Mouse (Mus musculus) monocyte, adult 5-6 weeks (primary cell): ENCODE results near the gene Il25. TPM values are rescaled to one million over a fixed set of nuclear protein-coding genes. Genes with fewer than 3 reads are reported as not detected.
"Not testable (repeated sequence)": the region's sequence is repeated elsewhere in the genome, so short reads cannot be mapped to it uniquely, and the experiment has no call there.

Experiments used
- ATAC-seq: fragments of 153-309, 156-312 bp; replicated peaks from 2 replicates; pipeline ENCODE4 v1.8.0; 2017; ENCODE audit warnings: mild to moderate bottlenecking; ENCODE audit not compliant: low TSS enrichment, insufficient number of reproducible peaks, severe bottlenecking, poor library complexity, low FRiP score
- total RNA-seq: library from RNA; stranded (forward); fragments of 200-1000, 200-491, 200-594 nt; gene quantifications from 3 replicates; pipeline ENCODE4 v1.2.3, GENCODE M21; 2017

Gene Il25
- total RNA-seq, 1 experiment from 2014 or later: not detected

DNA sequence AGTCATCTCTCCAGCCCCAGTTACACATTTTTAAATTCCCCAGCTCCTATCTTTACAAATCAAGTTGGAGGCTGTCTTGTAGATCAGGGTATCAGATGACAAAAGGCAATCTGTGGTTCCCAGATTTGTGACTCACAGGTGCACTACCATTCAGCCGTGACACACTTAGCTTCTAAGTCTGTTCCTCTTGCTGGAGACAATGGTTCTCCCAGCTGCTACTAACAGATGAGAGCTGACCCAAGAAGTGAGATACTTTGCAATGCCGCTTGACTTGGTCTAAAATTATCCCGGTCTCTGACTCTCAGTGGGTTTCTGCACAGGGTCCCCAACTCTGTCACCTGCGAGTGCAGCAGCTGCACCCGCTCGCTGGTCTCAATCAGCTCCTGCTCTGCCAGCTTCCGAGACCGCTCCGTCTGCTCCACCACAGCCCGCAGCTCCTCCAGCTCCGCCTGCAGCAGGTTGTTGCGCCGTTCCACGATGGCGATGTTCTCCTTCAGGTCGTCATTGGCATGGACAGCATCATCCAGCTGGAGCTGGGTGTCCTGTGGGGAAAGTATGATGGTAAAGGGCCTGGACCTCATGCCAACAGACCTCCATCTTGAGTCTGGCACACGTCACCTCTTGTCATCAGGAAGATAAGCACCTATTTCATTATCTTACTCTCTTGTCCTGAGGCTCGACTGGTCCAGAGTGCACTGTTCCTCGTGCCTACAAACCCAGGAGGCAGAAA is 13.6 kb downstream of the Il25 start:
- ATAC-seq: no peak

- not testable (repeated sequence) for ATAC-seq
Observed at GRCm38 (mm10) chr14:54947008-54947407, 14.5 kb downstream of the Il25 start.

DNA sequence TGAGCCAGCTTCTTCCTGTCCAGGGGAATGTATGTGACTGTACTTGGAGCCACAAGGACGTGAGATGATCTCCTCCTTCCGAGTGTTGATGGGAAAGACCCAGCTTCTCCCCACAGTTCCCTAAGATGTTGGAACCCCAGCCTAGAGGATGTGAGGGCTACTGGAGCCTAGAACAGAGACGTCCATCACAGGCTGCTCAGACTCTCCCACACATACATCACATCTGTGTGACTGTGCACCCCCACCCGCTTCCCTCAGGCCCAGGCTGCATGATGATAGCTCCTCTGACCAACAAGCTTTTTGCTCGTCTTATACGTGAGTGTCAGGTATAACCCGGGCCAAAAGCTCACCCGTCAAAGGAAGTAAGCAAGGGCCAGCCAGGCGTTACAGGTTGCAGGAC is 16.3 kb downstream of the Il25 start:
- ATAC-seq: no peak

DNA sequence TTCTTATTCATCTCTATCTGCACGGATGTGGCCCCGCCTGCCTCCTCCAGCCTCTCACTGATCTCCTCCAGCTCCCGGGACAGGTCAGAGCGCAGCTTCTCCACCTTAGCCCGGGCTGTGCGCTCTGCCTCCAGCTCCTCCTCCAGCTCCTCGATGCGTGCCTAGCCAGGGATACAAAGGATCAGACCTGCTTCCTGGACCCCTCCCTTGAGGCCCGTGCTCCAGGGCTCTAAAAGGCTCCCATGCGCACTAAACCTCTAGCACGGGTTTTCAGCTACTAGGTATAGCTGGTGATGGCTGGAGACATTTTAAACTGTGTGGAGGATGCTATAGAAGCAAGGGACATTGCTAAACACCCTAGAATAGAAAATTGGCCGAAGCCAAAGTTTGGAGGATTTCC is 18.0 kb downstream of the Il25 start:
- no peak for ATAC-seq

DNA sequence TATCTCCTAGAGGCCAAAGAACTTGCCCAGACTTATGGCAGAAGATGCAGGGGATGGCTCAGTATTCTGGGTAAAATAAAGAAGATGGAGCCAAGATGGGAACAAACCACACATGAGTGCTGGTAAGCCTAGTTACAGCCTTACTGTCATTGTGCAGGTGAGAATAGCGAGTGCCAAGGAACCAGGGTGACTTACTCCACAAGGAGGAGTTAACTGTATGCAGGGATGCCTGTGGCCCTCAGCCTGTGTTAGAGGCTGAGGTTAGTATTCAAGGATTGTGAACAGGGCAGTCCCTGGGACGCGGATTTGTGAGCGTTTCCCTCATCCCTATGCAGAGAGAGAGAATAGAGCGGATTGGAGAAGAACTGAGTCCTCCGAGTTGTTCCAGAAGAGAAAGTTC is 19.1 kb downstream of the Il25 start:
- ATAC-seq: no peak

- no peak for ATAC-seq
Observed at GRCm38 (mm10) chr14:54953664-54954206, 21.2 kb downstream of the Il25 start.

- ATAC-seq: no peak
Observed at GRCm38 (mm10) chr14:54954474-54954873, 22.0 kb downstream of the Il25 start.

DNA sequence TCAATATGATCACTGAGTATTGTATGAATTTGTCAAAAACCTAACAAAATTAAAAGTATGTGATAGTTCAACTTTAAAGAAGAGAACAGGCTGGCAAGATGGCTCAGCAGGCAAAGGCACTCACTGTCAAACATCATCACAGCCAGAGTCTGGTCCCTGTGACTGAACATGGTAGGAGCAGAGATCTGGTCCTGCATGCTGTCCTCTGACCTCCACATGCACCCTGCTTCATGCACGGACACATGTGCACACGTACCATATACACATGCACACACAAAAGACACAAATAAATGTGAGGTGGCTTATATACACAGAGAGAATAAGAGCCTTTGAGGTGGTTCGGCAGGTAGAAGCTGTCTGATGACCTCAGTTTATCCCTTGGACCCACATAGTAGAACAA is 23.0 kb downstream of the Il25 start:
- no peak for ATAC-seq

- ATAC-seq: no peak
Observed at GRCm38 (mm10) chr14:54956533-54956932, 24.0 kb downstream of the Il25 start.

DNA sequence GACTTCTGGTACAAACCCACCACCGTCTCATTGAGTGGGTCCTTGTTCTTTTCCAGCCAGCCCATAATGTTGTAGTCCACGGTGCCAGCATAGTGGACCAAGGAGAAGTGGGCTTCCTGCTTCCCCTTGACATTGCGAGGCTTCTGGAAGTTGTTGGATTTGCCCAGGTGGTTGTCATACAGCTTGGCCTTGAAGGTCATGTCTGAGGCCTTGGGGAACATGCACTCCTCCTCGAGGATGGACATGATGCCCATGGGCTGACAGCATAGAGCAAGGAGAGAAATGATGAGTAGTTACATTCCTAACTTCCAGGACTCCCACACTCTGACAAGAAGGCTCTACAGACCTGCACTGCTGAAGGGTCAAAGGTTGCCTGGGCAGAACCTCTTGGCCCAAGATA is 26.0 kb downstream of the Il25 start:
- ATAC-seq: no peak

- no peak for ATAC-seq
Observed at GRCm38 (mm10) chr14:54959197-54959596, 26.7 kb downstream of the Il25 start.

DNA sequence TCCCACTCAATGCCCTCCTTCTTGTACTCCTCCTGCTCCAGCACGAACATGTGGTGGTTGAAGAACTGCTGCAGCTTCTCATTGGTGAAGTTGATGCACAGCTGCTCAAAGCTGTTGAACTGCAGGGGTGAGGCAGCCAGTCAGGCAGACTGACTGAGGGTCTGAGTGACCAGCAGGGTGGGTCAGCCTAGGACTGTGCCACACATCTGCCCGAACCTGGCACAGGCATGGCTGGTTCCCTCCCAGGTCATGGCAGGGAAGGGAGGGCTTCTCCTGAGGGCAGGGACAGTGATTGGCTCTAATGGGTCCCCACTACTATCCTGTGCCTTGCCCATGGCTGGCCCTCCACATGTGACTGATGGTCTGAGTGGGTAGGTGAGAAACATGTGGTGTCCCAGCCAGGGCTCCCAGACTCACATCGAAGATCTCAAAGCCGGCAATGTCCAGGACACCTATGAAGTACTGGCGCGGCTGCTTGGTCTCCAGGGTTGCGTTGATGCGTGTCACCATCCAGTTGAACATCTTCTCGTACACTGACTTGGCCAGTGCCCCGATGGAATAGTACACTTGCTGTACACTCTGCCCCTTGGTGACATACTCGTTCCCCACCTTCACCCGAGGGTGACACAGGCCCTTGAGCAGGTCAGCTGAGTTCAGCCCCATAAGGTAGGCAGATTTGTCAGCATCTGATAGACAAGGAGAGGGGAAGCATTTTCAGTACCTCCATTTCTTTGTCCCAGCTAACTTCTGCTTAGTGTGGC is 27.5 kb downstream of the Il25 start:
- ATAC-seq: not testable (repeated sequence)

DNA sequence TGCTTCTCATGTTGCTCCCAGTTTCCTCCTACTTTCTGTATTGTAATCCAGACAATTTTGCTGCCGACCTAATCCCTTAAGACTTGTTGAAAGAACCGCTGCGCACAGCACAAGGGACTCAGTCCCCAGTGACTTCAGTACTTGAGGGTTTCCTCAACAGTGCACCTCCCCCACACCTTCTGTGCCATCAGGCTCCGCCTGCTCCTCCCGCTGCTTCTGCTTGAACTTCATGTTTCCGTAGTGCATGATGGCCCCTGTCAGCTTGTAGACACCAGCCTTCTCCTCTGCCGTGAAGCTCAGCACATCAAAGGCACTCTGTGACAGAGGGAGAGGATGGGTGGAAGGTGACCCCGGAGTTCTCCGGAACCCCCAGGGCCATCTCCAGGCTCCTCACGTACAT is 28.3 kb downstream of the Il25 start:
- ATAC-seq: no peak

GRCm38 (mm10) chr14:54961487-54961886 is 29.0 kb downstream of the Il25 start:
- ATAC-seq: no peak

GRCm38 (mm10) chr14:54962714-54963113 is 30.2 kb downstream of the Il25 start:
- ATAC-seq: no peak

DNA sequence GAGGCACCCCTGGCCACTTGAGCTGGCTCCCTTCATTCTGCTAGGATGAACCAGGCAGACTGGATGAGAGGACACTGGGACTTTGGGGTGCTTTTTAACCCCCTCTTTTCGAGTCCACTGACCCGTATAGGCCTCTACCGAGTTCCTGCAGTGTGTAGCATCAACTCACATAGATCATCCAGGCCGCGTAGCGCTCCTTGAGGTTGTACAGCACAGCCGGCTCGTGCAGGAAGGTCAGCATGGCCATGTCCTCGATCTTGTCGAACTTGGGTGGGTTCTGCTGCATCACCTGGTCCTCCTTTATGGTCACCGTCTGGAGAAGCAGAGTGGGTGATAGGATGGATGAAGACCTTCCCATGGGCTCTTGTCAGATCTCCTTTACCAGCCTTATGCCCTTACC is 31.2 kb downstream of the Il25 start:
- no peak for ATAC-seq

GRCm38 (mm10) chr14:54965044-54965443 is 32.5 kb downstream of the Il25 start:
- no peak for ATAC-seq

DNA sequence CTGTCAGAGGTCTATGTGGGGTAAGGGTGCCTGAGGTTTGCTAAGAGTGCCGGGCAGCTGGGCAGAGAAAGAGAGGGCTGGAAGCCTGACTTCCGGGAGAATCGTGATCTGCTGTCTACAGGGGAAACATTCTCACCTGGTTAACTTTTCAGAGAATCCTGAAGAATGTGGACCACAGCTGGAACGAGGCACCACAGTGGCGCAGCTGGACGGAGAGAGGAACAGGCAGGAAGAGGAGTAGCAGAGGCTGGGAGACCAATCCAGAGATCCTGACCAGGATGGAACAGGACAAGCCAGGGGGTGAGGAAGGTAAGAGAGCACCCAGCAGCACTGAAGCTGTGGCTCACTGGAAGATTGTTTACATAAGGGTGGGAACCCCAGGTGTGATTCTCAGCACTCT is 33.1 kb downstream of the Il25 start:
- no peak for ATAC-seq

- no peak for ATAC-seq
Observed at GRCm38 (mm10) chr14:54966320-54966977, 34.0 kb downstream of the Il25 start, which contains the start of gene Myh6. TSS of gene Myh6 (minus strand) at chr14:54966927.
